9 mouse cellular contexts compared by ENCODE assay signal in genomic region chr2:10658317-10658716, GRCm38 (mm10).
DNase-seq lines count a peak whose midpoint lies in the region.
"Had no signal": no experiment of that assay in that cellular context is flagged by ENCODE, and none has a peak within 500 bp of the region (broad histone marks: within the 10 kb centered on the region; RNA-seq: fewer than 3 reads in every experiment).

No protein-coding gene starts in this region.

- peak; percentile 9 for DNase-seq in adrenal gland, postnatal 10 days
- no peak for DNase-seq in adrenal gland, adult 18-20 months (ENCODE audit: low spot score in 2 of 2)
- peak; percentile 77 for DNase-seq in layer of hippocampus, adult 11-12 months (ENCODE audit: low spot score)
- DNase-seq in layer of hippocampus, postnatal 10 days (ENCODE audit: low spot score in 2 of 2), result no peak
- DNase-seq in testis, postnatal 10 days (ENCODE audit: low spot score), result peak; percentile 42
- DNase-seq in testis, postnatal 14 days (ENCODE audit: low spot score), result no peak
- DNase-seq in lung, postnatal 4 days, result peak; percentile 29 to 46
- no peak for DNase-seq in gastrocnemius, postnatal 36 days
- DNase-seq: gastrocnemius, postnatal 25 days had no signal

- intact Hi-C loops in gastrocnemius, postnatal 36 days (cut with DNase I), result no loop called here

Comparison
In these comparisons a context has a peak if more than half of its experiments do, and no peak if none do; other contexts are left out.
1. DNase-seq: peak in adrenal gland, postnatal 10 days (single experiment), layer of hippocampus, adult 11-12 months (single experiment), testis, postnatal 10 days (single experiment) and lung, postnatal 4 days (2 of 2); none in adrenal gland, adult 18-20 months (0 of 2), layer of hippocampus, postnatal 10 days (0 of 2), testis, postnatal 14 days (single experiment) and gastrocnemius, postnatal 36 days (0 of 2).